Mouse (Mus musculus) heart, postnatal 4 days (tissue): ENCODE data around the gene Olfr134. TPM values are rescaled to one million over a fixed set of nuclear protein-coding genes. Genes with fewer than 3 reads are reported as not detected.
"Not testable (repeated sequence)": the region's sequence is repeated elsewhere in the genome, so short reads cannot be mapped to it uniquely, and the experiment has no call there.

Source experiments
- DNase-seq: peaks from one replicate; pipeline ENCODE4 v3.0.0; 2021
- total RNA-seq, 2 experiments: library from RNA; stranded (reverse); gene quantifications; 2 replicates each; pipeline ENCODE4 v1.2.3; 2021

The Olfr134 gene
- total RNA-seq, result not detected

GRCm38 (mm10) chr17:38171088-38171487, at the start of gene Olfr134:
Olfr134 (plus strand) TSS chr17:38171388.
- DNase-seq, result no peak

- not testable (repeated sequence) for DNase-seq
Observed at GRCm38 (mm10) chr17:38124199-38124598, 47.0 kb upstream of the Olfr134 start.

GRCm38 (mm10) chr17:38125371-38125770, 45.8 kb upstream of the Olfr134 start:
- DNase-seq, result not testable (repeated sequence)

- DNase-seq, result no peak
Observed at GRCm38 (mm10) chr17:38134426-38134825, 36.8 kb upstream of the Olfr134 start, which contains the start of gene Olfr132. Olfr132 (minus strand) TSS chr17:38134526.

GRCm38 (mm10) chr17:38144981-38145380, 26.2 kb upstream of the Olfr134 start, which contains the start of gene Olfr133:
Olfr133 (plus strand) TSS chr17:38145281.
- no peak for DNase-seq

- DNase-seq, result no peak
Observed at GRCm38 (mm10) chr17:38204035-38204434, 32.8 kb downstream of the Olfr134 start, which contains the start of gene Olfr135. Olfr135 (plus strand) TSS chr17:38204335.

Other genes starting within 250 kb of the Olfr134 start
- not detected for gene Olfr761, start 218.3 kb upstream of the Olfr134 start, total RNA-seq
- gene Olfr129, start 111.3 kb upstream of the Olfr134 start, total RNA-seq, result not detected
- not detected for gene Olfr130, start 107.5 kb upstream of the Olfr134 start, total RNA-seq
- not detected for gene Olfr131, start 82.7 kb upstream of the Olfr134 start, total RNA-seq
- gene Olfr132, start 36.9 kb upstream of the Olfr134 start, total RNA-seq, result not detected
- not detected for gene Olfr133, start 26.1 kb upstream of the Olfr134 start, total RNA-seq
- gene Olfr135, start 32.9 kb downstream of the Olfr134 start, total RNA-seq, result not detected
- not detected for gene Olfr138, start 89.6 kb downstream of the Olfr134 start, total RNA-seq
- not detected for gene Olfr137, start 136.2 kb downstream of the Olfr134 start, total RNA-seq
- gene Olfr136, start 158.4 kb downstream of the Olfr134 start, total RNA-seq, result not detected
- gene Esp36, start 248.8 kb downstream of the Olfr134 start, total RNA-seq, result not detected